Mouse (Mus musculus) heart, embryonic 13.5 days (tissue): ENCODE measurements around the gene AU018091. TPM values are rescaled to one million over a fixed set of nuclear protein-coding genes. Genes with fewer than 3 reads are reported as not detected.

ENCODE experiments used
- microRNA counts: library from miRNA; unstranded; fragments of <30 nt; microRNA quantifications from one replicate; lab custom pipeline; 2016
- microRNA-seq: library from miRNA; unstranded; fragments of <30 nt; microRNA quantifications from one replicate; pipeline ENCODE4, GENCODE M21; 2016
- polyA plus RNA-seq: library from polyadenylated mRNA; unstranded; fragments of >200 nt; fragmentation: Nextera tagmentation; extraction: Ambion mirVana; gene quantifications from 2 replicates; pipeline ENCODE4 v1.2.1, GENCODE M21; 2015

AU018091 gene
- polyA plus RNA-seq, 1 experiment from 2014 or later: not detected

MicroRNAs within 50 kb of the gene (microRNA counts, 519-probe panel; counts per million panel counts)
- microRNA mmu-miR-290-3p (lab: Ali Mortazavi, UCI) (2,623 counts per million, percentile 65 among the panel's probes with 10 or more counts), microRNA mmu-miR-290-5p (lab: Ali Mortazavi, UCI) (209 counts per million, percentile 61 among the panel's probes with 10 or more counts), microRNA mmu-miR-291a-3p (lab: Ali Mortazavi, UCI) (209 counts per million, percentile 61 among the panel's probes with 10 or more counts), microRNA mmu-miR-291a-5p (lab: Ali Mortazavi, UCI) (209 counts per million, percentile 61 among the panel's probes with 10 or more counts), microRNA mmu-miR-292-5p (lab: Ali Mortazavi, UCI) (209 counts per million, percentile 61 among the panel's probes with 10 or more counts)

Small RNA genes lying within 50 kb of the gene (microRNA-seq; reads per million reads assigned to microRNA genes)
- not detected for gene Mir290a
- gene Mir290b: not detected
- 2.9 reads per million, percentile 9 among the genes with 10 or more reads in this experiment for gene Mir291a
- gene Mir292: not detected
- gene Mir292b: not detected

Other genes starting within 250 kb of the AU018091 start
- not detected in 2 replicates for gene Nlrp12, start 80.5 kb upstream of the AU018091 start, polyA plus RNA-seq
- gene Myadm, start 119.9 kb upstream of the AU018091 start, polyA plus RNA-seq: 159 and 162 TPM in 2 replicates
- gene Prkcg, start 120.0 kb upstream of the AU018091 start, polyA plus RNA-seq: 0.04 and 0.13 TPM in 2 replicates
- gene Cacng7, start 163.8 kb upstream of the AU018091 start, polyA plus RNA-seq: 0.19 and 0.51 TPM in 2 replicates
- 0.71 and 0.86 TPM in 2 replicates for gene Cacng8, start 221.5 kb upstream of the AU018091 start, polyA plus RNA-seq